Mouse (Mus musculus) urinary bladder, postnatal 10 days (tissue): ENCODE measurements at regions not wholly inside any gene's neighbourhood (a gene's known extent, or its start where the extent isn't known, plus 50 kb on each side); places are given as distances from the start of the nearest gene placed in this dataset.

Source experiments
- DNase-seq: peaks from one replicate; pipeline ENCODE4 v3.0.0; 2022; ENCODE audit warnings: low spot score

DNA sequence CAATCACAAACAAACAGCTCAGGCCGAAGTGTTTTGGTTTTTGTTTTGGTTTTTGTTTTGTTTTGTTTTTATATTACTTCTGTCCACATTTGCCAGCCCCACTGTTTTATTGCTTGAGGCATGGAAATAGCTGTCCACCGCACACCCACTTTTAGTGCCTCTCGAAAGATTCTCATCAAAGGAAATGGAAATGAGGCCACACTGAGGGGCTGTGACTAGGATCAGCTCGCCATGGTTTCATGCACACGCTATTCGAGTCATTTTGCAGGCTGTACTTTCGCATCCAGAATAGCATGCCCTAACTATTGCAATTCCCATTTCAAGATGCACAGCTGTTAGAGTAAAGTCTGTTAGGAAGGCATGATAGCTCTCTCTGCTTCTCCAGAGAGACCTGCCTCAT, 1543.4 kb upstream of the Tenm3 start:
- DNase-seq, result no peak

DNA sequence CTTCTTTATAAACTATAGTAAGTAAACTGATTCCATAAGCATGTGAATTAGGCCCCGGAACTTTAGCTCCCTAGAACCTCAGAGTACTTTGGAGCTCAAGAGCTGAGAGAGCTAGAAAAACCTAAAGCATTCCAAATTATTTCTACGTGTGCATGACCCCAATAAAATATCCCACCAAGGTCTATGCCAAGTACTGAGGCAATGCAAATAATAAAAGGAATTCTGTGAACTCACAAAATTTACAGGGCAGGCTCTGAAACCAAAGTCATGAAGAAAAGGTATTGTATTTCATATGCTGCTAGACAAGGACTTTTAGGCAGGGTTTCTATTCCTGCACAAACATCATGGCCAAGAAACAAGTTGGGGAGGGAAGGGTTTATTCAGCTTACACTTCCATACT, 1539.9 kb upstream of the Tenm3 start:
- DNase-seq, result no peak

DNA sequence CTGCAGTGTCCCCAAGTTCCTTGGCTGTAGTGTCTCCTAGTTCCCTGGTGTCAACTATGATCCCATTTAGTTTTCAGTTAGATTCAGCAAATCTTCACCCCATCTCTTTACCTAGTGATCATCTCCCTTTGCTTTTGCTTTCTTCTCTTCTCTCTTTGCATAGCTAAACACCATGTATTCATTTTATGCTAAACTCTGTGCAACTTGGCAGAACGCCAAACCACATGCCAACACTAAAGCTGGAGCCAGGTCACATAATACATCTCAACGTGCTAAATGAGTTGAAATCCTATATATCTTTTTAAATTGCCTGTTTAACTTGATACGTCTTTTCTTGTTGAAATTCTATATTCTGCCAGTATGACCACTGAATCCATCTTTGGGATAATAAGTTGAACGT, 1536.0 kb upstream of the Tenm3 start:
- no peak for DNase-seq

GRCm38 (mm10) chr8:50373790-50374189, 1530.0 kb upstream of the Tenm3 start:
- no peak for DNase-seq

GRCm38 (mm10) chr8:50326485-50326884, 1482.7 kb upstream of the Tenm3 start:
- no peak for DNase-seq

GRCm38 (mm10) chr8:50321356-50321963, 1477.7 kb upstream of the Tenm3 start:
- no peak for DNase-seq

GRCm38 (mm10) chr8:50316641-50317040, 1472.9 kb upstream of the Tenm3 start:
- no peak for DNase-seq

DNA sequence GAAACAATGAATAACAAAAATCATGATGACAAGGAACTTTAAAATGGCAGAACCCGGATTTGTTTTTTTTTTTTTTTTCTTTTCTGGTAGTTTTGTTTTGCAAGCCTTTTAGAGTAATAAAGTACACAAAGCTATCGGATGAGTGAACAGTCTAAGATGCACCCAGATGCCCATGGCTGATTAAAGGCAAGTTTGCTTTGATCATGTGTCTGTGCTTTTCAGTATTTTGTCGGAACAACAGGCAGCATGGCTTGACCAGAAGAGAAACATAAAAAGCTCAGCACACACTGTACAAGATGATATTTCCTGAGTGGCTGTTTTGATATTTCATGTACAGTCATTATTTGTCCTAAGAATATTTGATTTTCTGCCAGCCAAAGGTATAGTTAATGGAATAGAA, 1466.6 kb upstream of the Tenm3 start:
- no peak for DNase-seq

DNA sequence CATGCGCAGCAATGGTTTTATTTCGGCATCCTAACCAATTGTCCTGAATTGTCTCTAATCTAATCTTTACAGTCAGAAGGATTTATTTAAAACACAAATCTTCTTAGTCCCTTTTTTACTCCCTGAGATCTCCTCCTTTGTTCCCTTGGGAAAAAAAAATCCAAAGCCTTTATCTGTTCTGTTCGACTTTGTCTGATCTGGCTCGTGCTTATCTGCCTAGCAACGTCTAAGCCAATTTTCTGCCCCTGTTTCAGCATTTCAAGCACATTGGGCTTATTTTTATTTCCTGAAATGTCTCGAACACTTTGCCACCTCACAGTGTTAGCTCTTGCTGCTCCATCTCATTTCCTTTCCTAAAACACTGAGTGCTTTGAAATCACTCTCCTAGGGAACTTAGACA, 1456.6 kb upstream of the Tenm3 start:
- DNase-seq, result no peak

DNA sequence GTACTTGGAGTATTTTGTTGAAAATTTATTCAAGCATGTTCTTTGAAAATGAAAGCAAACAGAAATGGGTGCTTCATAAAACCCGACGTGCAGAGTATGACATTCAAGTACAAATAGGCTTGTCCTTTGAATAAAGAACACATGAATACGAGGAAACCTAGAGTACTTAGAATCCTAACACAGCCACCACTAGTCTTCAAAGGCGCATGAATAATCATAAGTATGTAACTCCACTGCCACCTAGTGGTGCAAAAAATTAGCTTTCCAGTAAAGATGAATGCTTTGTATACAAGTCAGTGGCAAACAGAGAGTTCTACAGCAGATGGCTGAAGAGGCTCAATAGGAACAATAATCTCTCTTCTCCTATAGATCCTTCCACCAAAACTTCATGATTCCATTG, 1449.8 kb upstream of the Tenm3 start:
- DNase-seq, result no peak

DNA sequence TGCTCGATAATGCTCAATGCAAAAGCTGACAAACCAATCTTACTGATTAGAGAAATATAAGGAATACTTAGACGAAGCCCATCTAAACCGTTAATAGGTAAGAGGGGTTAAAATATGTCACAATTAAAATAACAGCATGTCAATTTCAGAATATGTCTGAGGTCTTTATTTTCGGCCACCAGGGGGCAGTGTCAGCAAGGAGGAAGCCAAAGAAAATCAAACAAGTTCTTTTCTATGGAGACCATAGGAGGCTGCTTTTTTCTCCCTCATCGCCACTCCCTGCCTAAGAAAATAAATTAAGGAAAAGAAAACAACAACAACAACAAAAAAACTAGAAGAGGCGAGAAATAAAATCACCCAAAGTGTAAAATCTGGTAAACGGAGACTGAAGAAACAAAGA, 1448.4 kb upstream of the Tenm3 start:
- peak; percentile 31 for DNase-seq

DNA sequence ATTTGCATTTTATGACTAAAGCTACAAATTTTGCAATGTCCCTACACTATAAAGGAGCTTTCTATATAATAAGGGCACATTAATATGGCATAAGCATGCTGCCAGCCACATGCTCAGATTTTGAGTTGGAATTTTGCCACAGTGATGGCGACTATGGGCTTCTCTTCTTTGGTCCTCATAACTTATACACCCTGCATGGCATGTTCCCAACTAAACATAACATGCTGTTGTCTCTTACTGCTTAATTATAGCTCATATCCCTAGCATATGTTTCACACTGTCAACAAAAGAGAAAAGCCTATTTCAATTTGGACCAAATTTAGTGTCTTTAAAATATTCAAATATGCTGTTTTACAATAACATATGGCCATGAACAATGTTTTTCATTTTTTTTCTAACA, 1432.6 kb upstream of the Tenm3 start:
- DNase-seq, result no peak

GRCm38 (mm10) chr8:50264757-50265156, 1421.0 kb upstream of the Tenm3 start:
- DNase-seq, result no peak
